7 mouse cellular contexts compared by ENCODE assay signal in the genomic region with DNA sequence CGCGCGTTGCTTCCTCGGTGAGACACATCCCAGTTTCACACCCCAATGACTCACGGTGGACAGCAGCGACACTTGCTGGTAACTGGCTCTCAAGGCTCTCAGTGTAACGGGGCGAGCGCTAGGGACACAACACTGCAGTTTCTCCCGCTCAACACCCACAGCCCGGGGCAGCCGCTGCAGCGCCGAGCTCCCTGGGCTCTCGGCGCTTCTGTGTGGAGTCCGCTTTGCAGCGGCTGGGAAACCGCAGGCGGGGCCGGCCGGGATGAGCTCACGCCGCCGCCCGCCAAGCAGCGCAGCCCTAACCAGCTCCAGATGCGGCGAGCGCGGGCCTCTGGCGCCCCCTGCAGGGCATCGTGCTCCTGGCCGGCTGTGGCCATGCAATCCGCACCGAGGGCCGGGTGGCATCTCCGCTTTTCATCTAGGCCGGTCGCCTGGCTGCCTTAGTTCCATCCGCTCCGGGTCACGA. TPM values are rescaled to one million over a fixed set of nuclear protein-coding genes. Genes with fewer than 3 reads are reported as not detected.
DNase-seq lines count a peak whose midpoint lies in the region; ATAC-seq and TF ChIP-seq lines count a peak whose summit lies in the region.

No protein-coding gene starts in this region.

- no peaks in the 10 kb centered on the region for H3K9me3 ChIP-seq in embryonic facial prominence, embryonic 12.5 days
- peaks cover 6% of the 10 kb centered on the region; the same call in 1 of the 2 replicates for H3K9me3 ChIP-seq in limb, embryonic 12.5 days
- H3K9me3 ChIP-seq in midbrain, embryonic 15.5 days: no peaks in the 10 kb centered on the region

- no peak for TF ChIP-seq POLR2A in kidney, adult 2 months (IDR thresholded peaks at IDR 0.05; ENCODE audit: low read depth, low read length)
- TF ChIP-seq POLR2A in spleen, adult 2 months (IDR thresholded peaks at IDR 0.05; ENCODE audit: low read depth, low read length): no peak

- peak; percentile 70 for TF ChIP-seq CTCF in kidney, adult 2 months (conservative IDR thresholded peaks at IDR 0.05; ENCODE audit: insufficient read depth, insufficient read length, low read depth, low read length)
- TF ChIP-seq CTCF in spleen, adult 2 months (IDR thresholded peaks at IDR 0.05; ENCODE audit: extremely low read depth, insufficient read depth, insufficient read length, insufficient replicate concordance): peak; percentile 95

- peak overlapping the region; percentile 63 for H3K9ac ChIP-seq in embryonic facial prominence, embryonic 12.5 days
- H3K9ac ChIP-seq in limb, embryonic 12.5 days (replicated peaks): peak overlapping the region; percentile 66
- peak overlapping the region; percentile 66 for H3K9ac ChIP-seq in midbrain, embryonic 15.5 days

- peak overlapping the region; percentile 35 for H3K4me3 ChIP-seq in embryonic facial prominence, embryonic 12.5 days
- H3K4me3 ChIP-seq in kidney, adult 2 months (ENCODE audit: insufficient read depth, low read depth, low read length): peak overlapping the region; percentile 42
- peak overlapping the region; percentile 44 for H3K4me3 ChIP-seq in limb, embryonic 12.5 days (replicated peaks)
- peak overlapping the region; percentile 56 for H3K4me3 ChIP-seq in midbrain, embryonic 15.5 days
- H3K4me3 ChIP-seq in spleen, adult 2 months (ENCODE audit: extremely low read depth, insufficient read depth, insufficient read length): peak overlapping the region; percentile 46

- peak; percentile 97 for DNase-seq in adrenal gland, postnatal 25 days
- DNase-seq in heart, adult 18-20 months: peak; percentile 94 to 97
- peak; percentile 95 for DNase-seq in kidney, adult 2 months
- DNase-seq in spleen, adult 2 months (ENCODE audit: low read depth in 1 of 2, low spot score in 2 of 2): peak; percentile 57 to 86

- 1% methylated on average over 43 of the region's 43 CpGs for WGBS in embryonic facial prominence, embryonic 12.5 days
- WGBS in kidney, adult 2 months: under 1% methylated on average over 43 of the region's 43 CpGs
- under 1% methylated on average over 43 of the region's 43 CpGs for WGBS in limb, embryonic 12.5 days
- WGBS in midbrain, embryonic 15.5 days: 0% methylated on average over 43 of the region's 43 CpGs
- WGBS in spleen, adult 2 months: under 1% methylated on average over 43 of the region's 43 CpGs

- H3K4me1 ChIP-seq in embryonic facial prominence, embryonic 12.5 days: peaks cover 18% of the 10 kb centered on the region
- peaks cover 4% of the 10 kb centered on the region; the same call in 1 of the 2 replicates for H3K4me1 ChIP-seq in kidney, adult 2 months (ENCODE audit: control insufficient read depth, insufficient read depth, low read length)
- H3K4me1 ChIP-seq in limb, embryonic 12.5 days (replicated peaks): peaks cover 24% of the 10 kb centered on the region
- peaks cover 14% of the 10 kb centered on the region for H3K4me1 ChIP-seq in midbrain, embryonic 15.5 days
- H3K4me1 ChIP-seq in spleen, adult 2 months (ENCODE audit: control insufficient read depth, insufficient read depth, insufficient read length): peaks cover 3% of the 10 kb centered on the region

- peak overlapping the region; percentile 67 for H3K4me2 ChIP-seq in embryonic facial prominence, embryonic 12.5 days (replicated peaks)
- H3K4me2 ChIP-seq in limb, embryonic 12.5 days: peak overlapping the region; percentile 73
- peak overlapping the region; percentile 70 for H3K4me2 ChIP-seq in midbrain, embryonic 15.5 days

- ATAC-seq in embryonic facial prominence, embryonic 12.5 days (ENCODE audit: insufficient number of reproducible peaks, insufficient read depth, low FRiP score, low TSS enrichment): peak; percentile 96
- peak; percentile 94 for ATAC-seq in limb, embryonic 12.5 days (ENCODE audit: insufficient number of reproducible peaks, insufficient read depth, low FRiP score, low TSS enrichment, low read depth)
- peak; percentile 96 for ATAC-seq in midbrain, embryonic 15.5 days (replicated peaks)

- no peaks in the 10 kb centered on the region for H3K36me3 ChIP-seq in embryonic facial prominence, embryonic 12.5 days
- no peaks in the 10 kb centered on the region for H3K36me3 ChIP-seq in kidney, adult 2 months (ENCODE audit: control insufficient read depth, insufficient read depth, low read length)
- H3K36me3 ChIP-seq in limb, embryonic 12.5 days: no peaks in the 10 kb centered on the region
- H3K36me3 ChIP-seq in midbrain, embryonic 15.5 days (replicated peaks): no peaks in the 10 kb centered on the region
- no peaks in the 10 kb centered on the region for H3K36me3 ChIP-seq in spleen, adult 2 months (ENCODE audit: control insufficient read depth, insufficient read depth, low read length)

- H3K27ac ChIP-seq in embryonic facial prominence, embryonic 12.5 days: peak overlapping the region; percentile 86
- H3K27ac ChIP-seq in kidney, adult 2 months (ENCODE audit: insufficient read depth, low read depth, low read length): no peak overlapping the region
- H3K27ac ChIP-seq in limb, embryonic 12.5 days: peak overlapping the region; percentile 88
- peak overlapping the region; percentile 85 for H3K27ac ChIP-seq in midbrain, embryonic 15.5 days
- H3K27ac ChIP-seq in spleen, adult 2 months (ENCODE audit: insufficient read depth, low read length): peak overlapping the region; percentile 33; the same call in 1 of the 2 replicates

- H3K27me3 ChIP-seq in embryonic facial prominence, embryonic 12.5 days: 0 out of 2 replicates have a peak, but pooled peaks cover 2% of the 10 kb centered on the region
- no peaks in the 10 kb centered on the region for H3K27me3 ChIP-seq in kidney, adult 2 months (replicated peaks; ENCODE audit: control insufficient read depth, insufficient read depth, low read length)
- H3K27me3 ChIP-seq in limb, embryonic 12.5 days: peaks cover 18% of the 10 kb centered on the region
- H3K27me3 ChIP-seq in midbrain, embryonic 15.5 days (replicated peaks): no peaks in the 10 kb centered on the region; the same call in 1 of the 2 replicates
- H3K27me3 ChIP-seq in spleen, adult 2 months (ENCODE audit: control insufficient read depth, insufficient read depth, low read length): peaks cover 3% of the 10 kb centered on the region; the same call in 1 of the 2 replicates

RNA-seq across cellular contexts. Expression of a gene that starts 16.7 kb away (rescaled TPM):
- total RNA-seq in adrenal gland, postnatal 25 days (2021): not detected in 2 replicates
- not detected in 2 replicates for polyA plus RNA-seq in embryonic facial prominence, embryonic 12.5 days (2016; fragmentation: Nextera tagmentation; extraction: Ambion mirVana)
- not detected for total RNA-seq in heart, adult 18-20 months (2021)
- polyA plus RNA-seq in kidney, adult 2 months (2012; rRNA removed): not detected in 2 replicates
- not detected in 2 replicates for polyA plus RNA-seq in limb, embryonic 12.5 days (2016; fragmentation: Nextera tagmentation; extraction: Ambion mirVana)
- polyA plus RNA-seq in midbrain, embryonic 15.5 days (2015; fragmentation: Nextera tagmentation; extraction: Ambion mirVana): not detected in 2 replicates
- polyA plus RNA-seq in spleen, adult 2 months (2012; rRNA removed): not detected in 2 replicates

RNA-seq across cellular contexts. Expression of a gene that starts 32.5 kb away (rescaled TPM):
- not detected in 2 replicates for total RNA-seq in adrenal gland, postnatal 25 days (2021)
- not detected in 2 replicates for polyA plus RNA-seq in embryonic facial prominence, embryonic 12.5 days (2016; fragmentation: Nextera tagmentation; extraction: Ambion mirVana)
- total RNA-seq in heart, adult 18-20 months (2021): not detected
- not detected in 2 replicates for polyA plus RNA-seq in kidney, adult 2 months (2012; rRNA removed)
- not detected in 2 replicates for polyA plus RNA-seq in limb, embryonic 12.5 days (2016; fragmentation: Nextera tagmentation; extraction: Ambion mirVana)
- not detected in 2 replicates for polyA plus RNA-seq in midbrain, embryonic 15.5 days (2015; fragmentation: Nextera tagmentation; extraction: Ambion mirVana)
- not detected in 2 replicates for polyA plus RNA-seq in spleen, adult 2 months (2012; rRNA removed)

RNA-seq across cellular contexts. Expression of a gene that starts 34.3 kb away (rescaled TPM):
- total RNA-seq in adrenal gland, postnatal 25 days (2021): 8.0 and 9.7 TPM in 2 replicates
- polyA plus RNA-seq in embryonic facial prominence, embryonic 12.5 days (2016; fragmentation: Nextera tagmentation; extraction: Ambion mirVana): 115 and 117 TPM in 2 replicates
- total RNA-seq in heart, adult 18-20 months (2021): 1 to 10 TPM; 4.6 to 6.3 TPM
- 740 and 847 TPM in 2 replicates for polyA plus RNA-seq in kidney, adult 2 months (2012; rRNA removed)
- polyA plus RNA-seq in limb, embryonic 12.5 days (2016; fragmentation: Nextera tagmentation; extraction: Ambion mirVana): 76.6 and 81.8 TPM in 2 replicates
- polyA plus RNA-seq in midbrain, embryonic 15.5 days (2015; fragmentation: Nextera tagmentation; extraction: Ambion mirVana): 8.7 and 9.2 TPM in 2 replicates
- polyA plus RNA-seq in spleen, adult 2 months (2012; rRNA removed): 11.0 and 14.0 TPM in 2 replicates

RNA-seq across cellular contexts. Expression of a gene that starts 39.6 kb away (rescaled TPM):
- total RNA-seq in adrenal gland, postnatal 25 days (2021): 1.2 TPM in 1 of 2 replicates, not detected in the other
- 1.9 and 2.4 TPM in 2 replicates for polyA plus RNA-seq in embryonic facial prominence, embryonic 12.5 days (2016; fragmentation: Nextera tagmentation; extraction: Ambion mirVana)
- total RNA-seq in heart, adult 18-20 months (2021): over 10,000 TPM; 10,039 to 12,689 TPM
- polyA plus RNA-seq in kidney, adult 2 months (2012; rRNA removed): 1.6 and 11.5 TPM in 2 replicates
- 1.6 and 2.6 TPM in 2 replicates for polyA plus RNA-seq in limb, embryonic 12.5 days (2016; fragmentation: Nextera tagmentation; extraction: Ambion mirVana)
- polyA plus RNA-seq in midbrain, embryonic 15.5 days (2015; fragmentation: Nextera tagmentation; extraction: Ambion mirVana): 0.56 and 2.0 TPM in 2 replicates
- polyA plus RNA-seq in spleen, adult 2 months (2012; rRNA removed): 0.94 TPM in 1 of 2 replicates, not detected in the other

RNA-seq across cellular contexts. Expression of a gene that starts 45.2 kb away (rescaled TPM):
- not detected in 2 replicates for total RNA-seq in adrenal gland, postnatal 25 days (2021)
- not detected in 2 replicates for polyA plus RNA-seq in embryonic facial prominence, embryonic 12.5 days (2016; fragmentation: Nextera tagmentation; extraction: Ambion mirVana)
- total RNA-seq in heart, adult 18-20 months (2021): not detected
- not detected in 2 replicates for polyA plus RNA-seq in kidney, adult 2 months (2012; rRNA removed)
- not detected in 2 replicates for polyA plus RNA-seq in limb, embryonic 12.5 days (2016; fragmentation: Nextera tagmentation; extraction: Ambion mirVana)
- not detected in 2 replicates for polyA plus RNA-seq in midbrain, embryonic 15.5 days (2015; fragmentation: Nextera tagmentation; extraction: Ambion mirVana)
- not detected in 2 replicates for polyA plus RNA-seq in spleen, adult 2 months (2012; rRNA removed)
